Mouse (Mus musculus) layer of hippocampus, adult 9-11 months (tissue): ENCODE measurements around the gene Rnf38.

ENCODE experiments used
- DNase-seq: peaks from one replicate; pipeline ENCODE4 v3.0.0; 2022

Gene Rnf38

GRCm38 (mm10) chr4:44233713-44234003 is at the start of gene Rnf38:
TSS of gene Rnf38 (minus strand) at chr4:44233789.
- DNase-seq = no peak

- DNase-seq = no peak
Measured at GRCm38 (mm10) chr4:44281597-44282265, 48.1 kb upstream of the Rnf38 start.

GRCm38 (mm10) chr4:44271134-44271533 is 37.5 kb upstream of the Rnf38 start:
- no peak for DNase-seq

GRCm38 (mm10) chr4:44269376-44269817 is 35.8 kb upstream of the Rnf38 start:
- no peak for DNase-seq

- DNase-seq = no peak
Measured at GRCm38 (mm10) chr4:44267437-44267836, 33.8 kb upstream of the Rnf38 start.

GRCm38 (mm10) chr4:44265500-44265899 is 31.9 kb upstream of the Rnf38 start:
- no peak for DNase-seq

GRCm38 (mm10) chr4:44260244-44260643 is 26.7 kb upstream of the Rnf38 start:
- no peak for DNase-seq

- DNase-seq = no peak
Measured at GRCm38 (mm10) chr4:44259126-44259525, 25.5 kb upstream of the Rnf38 start.

GRCm38 (mm10) chr4:44254579-44254978 is 21.0 kb upstream of the Rnf38 start:
- no peak for DNase-seq

- DNase-seq = no peak
Measured at GRCm38 (mm10) chr4:44253191-44253590, 19.6 kb upstream of the Rnf38 start.

GRCm38 (mm10) chr4:44251966-44252916 is 18.7 kb upstream of the Rnf38 start:
- DNase-seq = no peak

GRCm38 (mm10) chr4:44251521-44251920 is 17.9 kb upstream of the Rnf38 start:
- no peak for DNase-seq

GRCm38 (mm10) chr4:44249705-44250104 is 16.1 kb upstream of the Rnf38 start:
- DNase-seq = no peak

- DNase-seq = no peak
Measured at GRCm38 (mm10) chr4:44247051-44247939, 13.7 kb upstream of the Rnf38 start.

GRCm38 (mm10) chr4:44246285-44246684 is 12.7 kb upstream of the Rnf38 start:
- DNase-seq = no peak

GRCm38 (mm10) chr4:44241638-44242037 is 8.0 kb upstream of the Rnf38 start:
- DNase-seq = no peak

GRCm38 (mm10) chr4:44235946-44236345 is 2.4 kb upstream of the Rnf38 start:
- DNase-seq = no peak

- DNase-seq = peak; percentile 94
Measured at GRCm38 (mm10) chr4:44234004-44234866, 646 bp upstream of the Rnf38 start.

GRCm38 (mm10) chr4:44232771-44233712 is 547 bp downstream of the Rnf38 start:
- peak; percentile 25 for DNase-seq

- peak; percentile 16 for DNase-seq
Measured at GRCm38 (mm10) chr4:44225128-44225527, 8.5 kb downstream of the Rnf38 start.

- DNase-seq = peak; percentile 21
Measured at GRCm38 (mm10) chr4:44224141-44224540, 9.4 kb downstream of the Rnf38 start.
